Mouse (Mus musculus) C2C12 (cell line): ENCODE data around the gene Mphosph9.

Experiments
- CEBPB ChIP-seq: IDR thresholded peaks from one replicate; pipeline ENCODE4 v1.6.1; 2011; ENCODE audit warnings: low read depth, mild to moderate bottlenecking, control low read depth, moderate library complexity
- CTCF ChIP-seq: IDR thresholded peaks from one replicate; pipeline ENCODE4 v1.5.1; 2011; ENCODE audit not compliant: control insufficient read depth, insufficient read depth, insufficient read length
- FOSL1 ChIP-seq: IDR thresholded peaks from one replicate; pipeline ENCODE4 v1.8.0; 2011; ENCODE audit warnings: mild to moderate bottlenecking, low read length; ENCODE audit not compliant: poor library complexity, insufficient read depth, severe bottlenecking
- MAX ChIP-seq: IDR thresholded peaks from one replicate; pipeline ENCODE4 v1.6.1; 2011; ENCODE audit warnings: mild to moderate bottlenecking, control low read depth
- MYOD1 ChIP-seq: IDR thresholded peaks from one replicate; pipeline ENCODE4 v1.6.1; 2011; ENCODE audit warnings: low read depth; ENCODE audit not compliant: control insufficient read depth, insufficient read length
- MYOG ChIP-seq: IDR thresholded peaks from one replicate; pipeline ENCODE4 v1.6.1; 2011; ENCODE audit not compliant: control insufficient read depth, insufficient read length; ENCODE audit errors: extremely low read depth
- USF1 ChIP-seq: IDR thresholded peaks from one replicate; pipeline ENCODE4 v1.6.1; 2011; ENCODE audit warnings: low read depth, mild to moderate bottlenecking, control low read depth, moderate library complexity

DNA sequence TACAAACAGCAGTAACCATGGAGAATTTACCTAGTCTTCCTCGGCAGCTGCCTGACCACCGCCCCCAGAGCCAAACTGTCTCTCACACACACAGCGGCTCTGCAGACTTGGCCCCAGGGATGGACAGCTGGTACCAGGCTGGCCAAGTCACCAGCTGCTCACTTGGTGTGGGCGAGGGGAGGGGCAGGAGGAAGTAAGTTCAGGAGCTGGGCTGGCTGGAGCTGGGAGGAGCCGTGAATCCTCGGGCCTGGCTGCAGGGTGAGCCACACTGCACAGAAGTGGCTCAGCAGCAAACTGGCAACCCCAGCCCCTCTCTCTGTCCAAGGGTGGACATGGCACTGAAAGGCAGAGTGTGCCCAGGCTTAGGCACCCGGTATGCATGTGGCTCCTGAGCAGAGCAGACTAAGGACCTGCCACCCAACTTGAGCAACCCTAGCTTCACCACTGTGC lies 23.4 kb upstream of the Mphosph9 start:
- no peak for TF ChIP-seq CTCF
- TF ChIP-seq MYOG: no peak
- TF ChIP-seq MAX: peak; percentile 14
- no peak for TF ChIP-seq FOSL1
- TF ChIP-seq USF1: no peak
- peak; percentile 88 for TF ChIP-seq MYOD1
- no peak for TF ChIP-seq CEBPB
